Mouse (Mus musculus) NIH3T3 (cell line): ENCODE data around the gene Rspo4.
A peak's percentile ranks its signal among the peaks of the same experiment; 100 is the strongest.

Source experiments
- DNase-seq: peaks from one replicate; pipeline ENCODE4 v3.0.0-alpha.2; 2012; ENCODE audit warnings: low read depth

Gene Rspo4

GRCm38 (mm10) chr2:151842648-151843226, at the start of gene Rspo4:
Gene Rspo4, plus strand, starts transcription at chr2:151842927.
- no peak for DNase-seq

GRCm38 (mm10) chr2:151815586-151815985, 27.1 kb upstream of the Rspo4 start:
- no peak for DNase-seq

- peak; percentile 40 for DNase-seq
These were observed 19.6 kb downstream of the Rspo4 start for GRCm38 (mm10) chr2:151862257-151862810.

GRCm38 (mm10) chr2:151864941-151865340, 22.2 kb downstream of the Rspo4 start:
- DNase-seq, result no peak

DNA sequence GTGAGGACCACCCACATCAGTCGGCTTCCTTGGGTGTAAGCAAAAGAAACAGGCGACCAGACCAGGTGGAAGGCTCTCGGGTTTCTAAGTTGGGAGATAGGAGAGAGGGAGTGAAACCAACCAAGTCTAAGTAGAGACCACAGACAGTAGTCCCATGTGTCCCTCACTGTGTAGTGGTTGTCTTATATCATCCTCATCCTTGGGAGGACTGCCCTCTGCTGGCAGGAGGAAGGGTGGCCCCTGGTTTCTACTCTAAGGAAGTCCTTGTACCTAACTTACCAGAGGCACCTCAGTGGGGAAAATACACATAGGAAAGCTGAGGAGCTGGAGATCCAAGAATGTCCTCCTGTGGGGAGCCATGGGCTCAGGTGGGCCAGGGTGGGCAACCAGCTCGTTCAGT, 23.8 kb downstream of the Rspo4 start:
- DNase-seq, result peak; percentile 66

DNA sequence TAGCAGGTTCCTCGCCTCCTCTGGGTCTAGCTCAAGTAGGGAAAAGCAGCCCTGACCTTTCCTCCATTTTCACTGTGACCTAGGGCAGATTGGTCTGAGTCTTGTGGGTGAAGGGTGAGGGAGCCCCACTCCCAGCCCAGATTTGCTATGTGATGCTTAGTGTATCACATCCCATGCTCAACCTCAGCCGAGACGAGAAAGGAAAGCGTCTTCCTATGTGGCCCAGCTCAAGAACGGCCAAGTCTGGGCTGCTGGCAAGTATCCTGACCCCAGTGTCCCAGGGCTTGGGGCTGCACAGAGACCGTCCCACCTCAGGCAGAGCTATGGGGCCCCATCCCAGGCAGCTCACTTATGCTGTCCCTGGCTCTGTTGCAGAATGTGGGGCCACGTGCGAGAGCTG, 25.5 kb downstream of the Rspo4 start:
- DNase-seq, result no peak

- DNase-seq, result peak; percentile 69
These were observed 31.8 kb downstream of the Rspo4 start for GRCm38 (mm10) chr2:151874551-151874950.

GRCm38 (mm10) chr2:151876012-151876485, 33.3 kb downstream of the Rspo4 start:
- DNase-seq, result peak; percentile 76

- no peak for DNase-seq
These were observed 35.9 kb downstream of the Rspo4 start for GRCm38 (mm10) chr2:151878645-151879044.

DNA sequence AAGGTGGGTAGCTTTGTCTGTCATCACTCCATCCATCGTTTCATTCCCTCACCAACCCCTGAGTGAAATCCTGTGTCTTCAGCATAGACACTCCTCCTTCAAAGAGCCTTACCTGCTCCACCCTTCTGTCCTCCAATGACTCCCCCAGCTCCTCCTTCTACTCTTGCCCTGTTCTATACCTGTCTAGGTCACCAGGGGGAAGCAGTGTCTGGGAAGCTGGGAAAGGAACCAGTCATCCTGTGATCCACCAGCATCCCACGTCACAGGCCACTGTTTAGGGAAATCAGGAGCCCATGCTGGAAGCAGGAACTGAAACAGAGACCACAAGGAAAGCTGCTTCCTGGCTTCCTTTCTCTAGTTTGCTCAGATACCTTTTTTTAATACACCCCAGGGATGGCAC, 37.0 kb downstream of the Rspo4 start:
- peak; percentile 46 for DNase-seq

DNA sequence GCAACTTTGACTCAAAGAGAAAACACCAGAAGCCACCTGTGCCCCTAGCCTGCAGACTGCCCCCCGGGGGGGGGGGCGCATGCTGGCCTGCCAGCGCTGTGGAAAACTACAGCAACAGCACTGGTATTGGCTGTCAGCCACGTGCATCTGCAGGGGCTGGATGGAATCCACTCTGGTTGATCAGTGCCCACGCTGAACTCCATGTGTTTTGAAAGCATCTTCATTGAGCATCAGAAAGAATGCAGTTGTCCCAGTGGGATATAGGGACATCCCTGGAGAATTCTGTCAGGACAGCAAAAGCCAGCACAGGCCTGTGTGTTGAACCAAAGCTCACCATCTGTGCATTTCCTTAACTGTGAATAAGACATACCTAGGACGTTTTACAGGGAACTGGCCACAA, 48.3 kb downstream of the Rspo4 start:
- no peak for DNase-seq

DNA sequence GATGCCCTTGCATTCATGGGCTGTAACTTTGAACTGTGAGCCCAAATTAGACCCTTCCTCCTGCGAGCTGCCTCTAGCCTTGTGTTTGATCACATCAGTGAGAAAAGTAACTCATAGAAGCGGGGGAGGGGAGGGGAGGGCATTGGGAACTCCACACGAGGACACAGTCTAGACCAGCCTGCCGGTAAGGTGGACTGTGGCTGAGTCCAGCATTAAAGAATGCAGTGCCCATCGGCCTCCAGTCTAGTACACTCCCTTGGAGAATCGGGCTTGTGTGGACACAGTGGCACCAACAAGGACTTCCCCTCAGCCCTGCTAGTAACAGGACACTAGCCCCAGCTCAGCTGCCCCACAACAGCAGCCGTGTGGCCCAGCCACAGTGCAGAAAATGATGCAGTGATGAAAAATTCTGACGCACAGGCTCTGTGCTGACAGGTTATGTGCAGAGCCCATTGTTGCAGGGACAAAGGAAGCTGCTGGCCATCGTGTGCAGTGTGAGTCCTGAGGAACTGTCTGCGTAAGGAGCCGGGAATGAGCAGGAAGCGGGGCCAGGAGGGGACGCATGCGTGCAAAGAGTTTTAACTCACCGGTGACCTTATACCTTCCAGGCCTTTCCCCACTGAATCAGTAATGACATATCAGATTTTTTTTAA, 50.5 kb downstream of the Rspo4 start:
- DNase-seq, result no peak

GRCm38 (mm10) chr2:151894209-151894980, 51.7 kb downstream of the Rspo4 start:
- DNase-seq, result no peak

DNA sequence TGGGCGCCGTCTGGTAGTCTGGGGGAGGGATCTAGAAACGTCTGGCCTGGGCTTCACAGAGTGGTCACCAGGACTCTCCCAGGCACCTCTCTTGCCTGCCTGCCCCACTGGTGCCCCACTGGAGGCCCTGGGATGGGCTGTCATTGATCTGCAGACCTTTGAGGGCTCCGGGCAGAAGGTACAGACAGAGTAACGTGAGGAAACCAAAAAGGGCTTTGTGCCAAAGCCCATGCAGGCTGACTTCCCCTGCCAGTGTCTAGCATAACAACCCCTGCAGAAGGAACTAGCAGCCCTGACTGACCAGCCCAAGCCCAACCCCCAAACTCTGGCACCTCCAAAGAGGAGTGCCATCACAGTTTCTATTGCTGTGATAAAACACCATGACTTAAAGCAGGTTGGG, 53.2 kb downstream of the Rspo4 start:
- DNase-seq, result no peak

DNA sequence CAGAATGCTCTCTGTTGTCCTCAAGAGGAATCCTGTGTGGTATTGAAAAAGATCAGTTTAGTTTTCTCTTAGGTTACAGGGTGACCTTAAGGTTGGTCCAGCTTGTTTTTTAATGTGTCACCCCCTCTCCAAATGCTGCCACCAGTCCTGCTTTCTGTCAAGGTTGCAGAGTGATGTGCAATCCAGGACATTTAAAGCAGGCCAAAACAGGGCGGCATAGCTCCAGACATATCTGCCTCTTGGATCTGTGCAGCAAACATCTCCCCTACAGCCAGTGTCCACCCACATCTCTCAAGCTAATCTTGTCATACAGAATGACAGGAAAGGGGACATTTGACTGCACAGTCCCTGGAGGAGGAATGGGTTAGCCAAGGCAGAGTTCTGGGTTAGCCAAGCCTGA, 55.4 kb downstream of the Rspo4 start:
- DNase-seq, result no peak

GRCm38 (mm10) chr2:151900845-151901244, 58.1 kb downstream of the Rspo4 start:
- DNase-seq, result no peak

DNA sequence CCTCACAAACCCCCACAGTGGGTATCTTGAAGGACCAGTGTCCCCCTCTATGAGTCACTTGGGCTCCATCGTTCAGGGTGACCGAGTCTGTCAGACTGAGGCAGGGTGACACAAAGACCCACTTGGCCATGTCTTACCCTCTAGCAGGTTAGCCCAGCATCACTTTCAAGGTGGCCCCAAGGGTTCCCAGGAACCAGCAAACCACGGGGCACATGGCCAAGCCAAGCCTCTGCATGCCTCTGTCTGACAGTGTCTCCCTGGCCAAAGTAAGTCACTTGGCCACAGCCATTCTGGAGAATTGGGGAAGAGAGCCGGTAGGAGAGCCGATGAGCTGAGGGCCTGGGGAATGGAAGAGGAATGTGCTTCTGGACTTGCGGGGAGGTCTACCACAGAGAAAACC, 60.5 kb downstream of the Rspo4 start:
- DNase-seq, result no peak

DNA sequence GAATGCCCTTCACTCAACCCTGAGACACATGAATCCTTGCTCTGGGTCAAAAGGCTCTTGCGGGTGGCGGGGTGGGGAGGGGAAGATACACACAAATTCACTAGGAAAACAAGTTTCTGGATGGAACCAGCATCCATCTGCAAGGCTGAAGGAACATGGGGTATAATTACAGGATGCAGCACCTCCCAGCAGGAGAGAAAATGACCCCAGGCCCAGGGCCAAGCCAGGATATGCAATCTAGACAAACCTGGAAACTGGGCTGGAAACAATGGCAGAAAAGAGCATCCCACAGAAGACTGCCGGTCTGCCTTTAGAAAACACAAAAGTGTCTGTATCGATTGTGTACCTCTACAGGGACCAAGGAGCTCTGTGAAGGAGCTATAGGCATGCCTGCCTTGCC, 61.2 kb downstream of the Rspo4 start:
- DNase-seq, result no peak

GRCm38 (mm10) chr2:151904636-151905035, 61.9 kb downstream of the Rspo4 start:
- DNase-seq, result no peak

DNA sequence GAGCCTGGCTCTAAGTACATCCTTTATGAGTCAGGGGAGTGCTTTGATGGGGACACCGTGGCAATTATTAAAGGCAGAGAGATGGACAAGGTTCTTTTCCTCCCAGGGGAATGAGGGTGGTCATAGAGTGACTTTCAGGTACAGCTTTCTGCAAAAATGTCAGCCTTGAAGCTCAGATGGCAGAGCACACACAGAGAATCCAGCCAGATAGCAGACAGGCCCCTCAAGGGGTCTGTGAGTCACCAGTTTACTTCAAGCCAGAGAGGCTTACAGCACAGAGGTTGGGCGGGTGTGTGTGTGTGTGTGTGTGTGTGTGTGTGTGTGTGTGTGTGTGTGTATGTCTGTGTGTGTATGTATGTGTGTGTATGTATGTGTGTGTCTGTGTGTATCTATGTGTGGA, 64.3 kb downstream of the Rspo4 start:
- peak; percentile 63 for DNase-seq

DNA sequence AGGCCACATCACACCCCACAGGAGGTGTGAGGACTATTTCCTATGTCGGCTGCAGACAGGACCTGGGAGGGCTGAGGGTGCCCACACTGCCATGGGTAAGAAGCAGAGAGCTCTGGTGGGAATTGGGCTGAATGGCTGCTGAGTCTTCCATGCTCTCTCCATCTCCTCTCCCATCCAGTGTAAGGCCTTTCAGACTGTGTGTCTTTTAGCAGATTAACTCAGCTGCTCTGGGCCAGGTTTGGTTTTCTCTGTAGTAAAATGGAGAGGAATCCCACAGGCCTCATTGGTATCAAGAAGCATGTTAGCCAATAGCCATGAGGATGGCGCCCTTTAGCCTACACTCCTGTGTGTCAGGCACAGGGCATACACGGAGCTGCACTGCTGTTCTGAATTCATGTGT, 66.7 kb downstream of the Rspo4 start:
- no peak for DNase-seq

- no peak for DNase-seq
These were observed 67.8 kb downstream of the Rspo4 start for GRCm38 (mm10) chr2:151910498-151910897.
